Mouse (Mus musculus): ENCODE measurements around the gene Matk. TPM values are rescaled to one million over a fixed set of nuclear protein-coding genes. Genes with fewer than 3 reads are reported as not detected.
A peak's percentile ranks its signal among the peaks of the same experiment; 100 is the strongest.

Gene Matk
- polyA plus RNA-seq, 1 experiment = 0.98 TPM

DNA sequence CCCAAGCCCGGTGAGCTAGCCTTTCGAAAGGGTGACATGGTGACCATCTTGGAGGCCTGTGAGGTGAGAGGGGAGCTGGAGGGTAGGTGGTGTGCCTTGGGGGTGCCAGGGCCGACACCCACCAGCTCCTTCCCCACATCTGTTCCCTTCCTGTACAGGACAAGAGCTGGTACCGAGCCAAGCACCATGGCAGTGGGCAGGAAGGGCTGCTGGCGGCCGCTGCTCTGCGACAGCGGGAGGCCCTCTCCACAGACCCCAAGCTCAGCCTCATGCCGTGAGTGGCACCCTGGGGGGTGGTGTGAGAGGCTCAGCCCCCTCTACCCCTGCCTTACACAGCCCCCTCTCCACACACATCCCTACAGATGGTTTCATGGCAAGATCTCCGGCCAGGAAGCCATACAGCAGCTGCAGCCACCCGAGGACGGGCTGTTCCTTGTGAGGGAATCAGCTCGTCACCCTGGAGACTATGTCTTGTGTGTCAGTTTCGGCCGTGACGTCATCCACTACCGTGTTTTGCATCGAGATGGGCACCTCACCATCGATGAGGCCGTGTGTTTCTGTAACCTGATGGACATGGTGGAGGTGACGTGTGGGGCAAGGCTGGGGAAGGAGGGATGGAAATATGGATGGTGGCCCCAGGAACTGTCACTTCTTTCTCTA lies 6.6 kb downstream of the Matk start:
- H3K79me2 ChIP-seq (ENCODE audit: control insufficient read depth, insufficient read depth) = peaks cover 1% of the 10 kb centered on the region
- no peaks in the 10 kb centered on the region for H3K79me3 ChIP-seq (ENCODE audit: low read depth)
- no peak overlapping the region for H3K4me3 ChIP-seq (ENCODE audit: insufficient read depth, poor library complexity, severe bottlenecking)
- TF ChIP-seq MYOG (IDR thresholded peaks at IDR 0.05; ENCODE audit: control insufficient read depth, extremely low read depth, insufficient read length) (no peak), CTCF (IDR thresholded peaks at IDR 0.05; ENCODE audit: control insufficient read depth, insufficient read depth, insufficient read length) (no peak), MYOD1 (IDR thresholded peaks at IDR 0.05; ENCODE audit: control insufficient read depth, insufficient read length, low read depth) (no peak), MAX (IDR thresholded peaks at IDR 0.05) (no peak), USF1 (IDR thresholded peaks at IDR 0.05; ENCODE audit: low read depth) (no peak), CEBPB (IDR thresholded peaks at IDR 0.05; ENCODE audit: low read depth) (no peak), FOSL1 (IDR thresholded peaks at IDR 0.05; ENCODE audit: insufficient read depth, low read length, poor library complexity, severe bottlenecking) (no peak)
- no peaks in the 10 kb centered on the region for H3K27me3 ChIP-seq (ENCODE audit: control insufficient read depth, insufficient read depth, insufficient read length)
- peaks cover 15% of the 10 kb centered on the region for H3K36me3 ChIP-seq (ENCODE audit: control insufficient read depth, insufficient read depth)
- H3ac ChIP-seq (ENCODE audit: control insufficient read depth, insufficient read length, low read depth) = no peak overlapping the region

DNA sequence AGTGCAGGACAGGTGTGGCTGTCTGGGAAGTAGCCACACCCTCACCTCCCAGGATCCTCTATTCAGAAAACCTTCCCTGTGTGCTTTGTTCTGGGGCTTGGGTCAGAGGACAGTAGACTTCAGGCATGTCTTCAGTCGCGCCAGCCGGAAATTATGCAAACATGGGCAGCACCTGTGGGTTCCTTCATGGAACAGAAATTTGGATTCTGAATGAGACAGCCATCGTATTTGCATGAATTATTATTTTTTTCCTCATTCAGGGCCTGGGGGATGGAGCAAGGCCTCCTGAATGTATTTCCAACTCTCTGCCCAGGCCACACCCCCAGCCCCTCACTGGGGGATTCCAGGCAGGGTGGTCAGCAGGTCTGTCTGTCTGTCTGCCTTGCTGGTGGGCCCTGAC lies 8.3 kb downstream of the Matk start:
- no peak for TF ChIP-seq CTCF (IDR thresholded peaks at IDR 0.05; ENCODE audit: control insufficient read depth, insufficient read depth, insufficient read length)
- no peaks in the 10 kb centered on the region for H3K27me3 ChIP-seq (ENCODE audit: control insufficient read depth, insufficient read depth, insufficient read length)
- H3K79me2 ChIP-seq (ENCODE audit: control insufficient read depth, insufficient read depth) = peaks cover 18% of the 10 kb centered on the region
- peaks cover 23% of the 10 kb centered on the region for H3K36me3 ChIP-seq (ENCODE audit: control insufficient read depth, insufficient read depth)
- no peak overlapping the region for H3K4me3 ChIP-seq (ENCODE audit: insufficient read depth, poor library complexity, severe bottlenecking)
- peaks cover 6% of the 10 kb centered on the region for H3K79me3 ChIP-seq (ENCODE audit: low read depth)
- H3ac ChIP-seq (ENCODE audit: control insufficient read depth, insufficient read length, low read depth) = no peak overlapping the region

DNA sequence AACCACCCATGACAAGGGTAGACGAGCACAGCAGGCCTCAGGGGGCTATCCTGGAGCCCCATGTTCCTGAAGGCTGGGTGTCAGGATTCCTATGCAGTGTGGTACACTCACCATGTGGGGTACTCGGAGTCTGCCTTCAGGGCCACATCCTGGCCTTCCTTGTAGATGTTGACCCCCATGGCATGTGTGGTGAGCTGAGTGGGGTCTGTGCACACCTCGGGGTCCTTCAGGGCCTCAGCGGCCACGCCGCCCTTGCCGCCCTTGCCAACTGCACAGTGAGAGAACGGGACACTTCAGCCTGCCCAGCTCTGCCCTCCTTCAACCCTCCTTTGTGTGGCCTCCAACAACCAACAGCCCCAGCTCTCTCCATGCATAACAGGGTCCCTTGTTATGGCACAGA lies 12.8 kb downstream of the Matk start:
- peaks cover 13% of the 10 kb centered on the region for H3K79me3 ChIP-seq (ENCODE audit: low read depth)
- no peaks in the 10 kb centered on the region for H3K27me3 ChIP-seq (ENCODE audit: control insufficient read depth, insufficient read depth, insufficient read length)
- TF ChIP-seq MYOG (IDR thresholded peaks at IDR 0.05; ENCODE audit: control insufficient read depth, extremely low read depth, insufficient read length) = no peak
- TF ChIP-seq FOSL1 (IDR thresholded peaks at IDR 0.05; ENCODE audit: insufficient read depth, low read length, poor library complexity, severe bottlenecking) = no peak
- no peak for TF ChIP-seq MYOD1 (IDR thresholded peaks at IDR 0.05; ENCODE audit: control insufficient read depth, insufficient read length, low read depth)
- peak overlapping the region; percentile 3 for H3ac ChIP-seq (ENCODE audit: control insufficient read depth, insufficient read length, low read depth)
- H3K4me3 ChIP-seq (ENCODE audit: insufficient read depth, poor library complexity, severe bottlenecking) = peak overlapping the region; percentile 48
- peaks cover 28% of the 10 kb centered on the region for H3K36me3 ChIP-seq (ENCODE audit: control insufficient read depth, insufficient read depth)
- peaks cover 41% of the 10 kb centered on the region for H3K79me2 ChIP-seq (ENCODE audit: control insufficient read depth, insufficient read depth)

DNA sequence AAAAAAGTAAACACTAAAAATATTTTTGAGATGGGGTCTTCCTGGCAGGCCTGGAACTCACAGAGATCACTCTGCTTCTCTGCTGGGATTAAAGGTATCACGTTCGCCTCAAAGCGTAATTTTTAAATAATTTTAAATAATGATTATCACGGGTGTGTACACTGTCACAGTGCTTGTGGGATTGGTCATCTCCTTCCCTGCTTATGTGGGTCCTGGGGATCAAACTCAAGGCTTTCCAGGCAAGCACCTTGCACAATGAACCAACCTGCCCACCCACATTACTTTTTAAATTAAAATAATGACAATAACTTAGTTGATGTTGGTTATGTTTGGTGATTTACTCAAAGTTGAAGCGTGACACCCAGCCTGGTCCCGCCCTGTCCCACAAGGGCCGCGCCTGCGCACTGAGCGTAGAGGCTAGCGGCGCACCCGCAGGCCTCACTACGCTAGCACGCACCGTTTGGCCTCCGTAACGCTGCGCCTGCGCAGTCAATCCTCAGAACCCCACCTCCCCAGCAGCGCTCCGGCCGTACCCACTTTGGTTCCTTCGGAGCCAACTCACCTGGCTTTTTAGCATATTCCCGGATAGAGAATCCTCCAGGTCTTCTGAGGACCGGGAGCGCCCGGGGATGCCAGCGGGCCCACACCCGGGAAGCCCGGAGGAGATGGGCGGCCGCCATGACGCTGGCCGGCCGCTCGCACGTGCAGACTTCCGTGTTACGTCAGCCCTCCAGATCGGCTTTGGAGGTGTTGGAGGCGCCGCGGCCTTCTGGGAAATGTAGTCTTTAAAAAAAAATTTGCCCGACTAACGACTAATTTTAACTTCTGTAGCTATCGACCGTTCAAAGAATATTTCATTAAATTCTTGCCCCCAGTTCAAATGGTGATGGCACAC lies 13.7 kb downstream of the Matk start, which contains the start of the genes Mrpl54 and Apba3:
TSS of gene Mrpl54 (minus strand) at position 724 of the 895 bp plus-strand sequence.
TSS of gene Apba3 (plus strand) at position 750 of the 895 bp plus-strand sequence.
- peaks cover 32% of the 10 kb centered on the region for H3K36me3 ChIP-seq (ENCODE audit: control insufficient read depth, insufficient read depth)
- H3K27me3 ChIP-seq (ENCODE audit: control insufficient read depth, insufficient read depth, insufficient read length) = no peaks in the 10 kb centered on the region
- H3ac ChIP-seq (ENCODE audit: control insufficient read depth, insufficient read length, low read depth) = peak within 1 kb of the TSS; percentile 55
- H3K79me3 ChIP-seq (ENCODE audit: low read depth) = peaks cover 13% of the 10 kb centered on the region
- H3K4me3 ChIP-seq (ENCODE audit: insufficient read depth, poor library complexity, severe bottlenecking) = peak within 1 kb of the TSS; percentile 48
- TF ChIP-seq MYOG (IDR thresholded peaks at IDR 0.05; ENCODE audit: control insufficient read depth, extremely low read depth, insufficient read length) (no peak), MAX (IDR thresholded peaks at IDR 0.05) (peak; percentile 96), USF1 (IDR thresholded peaks at IDR 0.05; ENCODE audit: low read depth) (no peak), FOSL1 (IDR thresholded peaks at IDR 0.05; ENCODE audit: insufficient read depth, low read length, poor library complexity, severe bottlenecking) (no peak), CTCF (IDR thresholded peaks at IDR 0.05; ENCODE audit: control insufficient read depth, insufficient read depth, insufficient read length) (no peak), CEBPB (IDR thresholded peaks at IDR 0.05; ENCODE audit: low read depth) (peak; percentile 24), MYOD1 (IDR thresholded peaks at IDR 0.05; ENCODE audit: control insufficient read depth, insufficient read length, low read depth) (no peak)
- H3K79me2 ChIP-seq (ENCODE audit: control insufficient read depth, insufficient read depth) = peaks cover 41% of the 10 kb centered on the region

DNA sequence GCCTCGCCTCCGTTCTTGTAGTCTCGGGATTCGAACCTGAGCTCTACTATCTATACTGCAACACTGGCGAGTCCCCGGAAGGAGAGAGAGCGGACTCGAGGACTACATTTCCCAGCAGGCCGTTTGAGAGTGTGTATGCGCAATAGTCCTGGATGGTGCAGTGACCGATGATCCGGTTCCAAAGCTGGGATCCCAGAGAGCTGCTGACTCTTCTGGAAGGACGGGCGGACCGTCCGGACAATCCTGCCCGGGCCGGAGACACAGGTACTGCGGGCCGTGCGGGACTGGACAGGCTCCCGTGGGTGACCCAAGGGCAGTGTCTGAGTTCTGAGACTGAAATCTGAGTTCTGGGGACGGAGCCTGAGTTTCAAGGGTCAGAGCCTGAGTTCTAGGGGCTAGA lies 15.3 kb downstream of the Matk start:
- Histone ChIP-seq H3K79me3 (ENCODE audit: low read depth) (peaks cover 13% of the 10 kb centered on the region), H3K27me3 (ENCODE audit: control insufficient read depth, insufficient read depth, insufficient read length) (no peaks in the 10 kb centered on the region), H3K4me3 (ENCODE audit: insufficient read depth, poor library complexity, severe bottlenecking) (peak overlapping the region; percentile 75), H3ac (ENCODE audit: control insufficient read depth, insufficient read length, low read depth) (peak overlapping the region; percentile 99), H3K36me3 (ENCODE audit: control insufficient read depth, insufficient read depth) (peaks cover 31% of the 10 kb centered on the region), H3K79me2 (ENCODE audit: control insufficient read depth, insufficient read depth) (peaks cover 41% of the 10 kb centered on the region)
- TF ChIP-seq CTCF (IDR thresholded peaks at IDR 0.05; ENCODE audit: control insufficient read depth, insufficient read depth, insufficient read length) = no peak
- peak; percentile 84 for TF ChIP-seq CEBPB (IDR thresholded peaks at IDR 0.05; ENCODE audit: low read depth)

Measured in C2C12 (cell line).